Mouse (Mus musculus) CH12.LX (cell line): ENCODE measurements around the gene Capza2.

ENCODE experiments used
- CTCF ChIP-seq, 2 experiments: IDR thresholded peaks in 1 of 2; conservative IDR thresholded peaks in 1 of 2; 2 replicates each; pipeline ENCODE4 v1.5.1; 2011 to 2012; ENCODE audit warnings: low read depth in 2 of 2, low read length in 2 of 2, improper control_type of control experiment in 1 of 2, inconsistent platforms in 1 of 2, mild to moderate bottlenecking in 1 of 2, moderate library complexity in 1 of 2
- EP300 ChIP-seq: IDR thresholded peaks from 2 replicates; pipeline ENCODE4 v1.6.1; 2011; ENCODE audit warnings: low read length, improper control_type of control experiment
- ETS1 ChIP-seq: conservative IDR thresholded peaks from 2 replicates; pipeline ENCODE4 v1.6.1; 2012; ENCODE audit warnings: low read depth, mild to moderate bottlenecking, inconsistent platforms, low read length, improper control_type of control experiment, moderate library complexity
- GABPA ChIP-seq: IDR thresholded peaks from 2 replicates; pipeline ENCODE4 v1.6.1; 2012; ENCODE audit warnings: low read depth, low read length, improper control_type of control experiment, inconsistent platforms; ENCODE audit not compliant: insufficient replicate concordance
- MAFK ChIP-seq: IDR thresholded peaks from 2 replicates; pipeline ENCODE4 v1.6.1; 2011; ENCODE audit warnings: low read length, improper control_type of control experiment; ENCODE audit not compliant: insufficient replicate concordance
- MXI1 ChIP-seq: IDR thresholded peaks from 2 replicates; pipeline ENCODE4 v1.6.1; 2011; ENCODE audit warnings: mild to moderate bottlenecking, low read depth, low read length, improper control_type of control experiment
- POLR2A ChIP-seq: IDR thresholded peaks from 2 replicates; pipeline ENCODE4 v1.6.1; 2011; ENCODE audit warnings: low read depth, mild to moderate bottlenecking, improper control_type of control experiment, low read length
- POLR2AphosphoS2 ChIP-seq: IDR thresholded peaks from 2 replicates; pipeline ENCODE4 v1.6.1; 2011; ENCODE audit warnings: low read depth, low read length, improper control_type of control experiment
- TBP ChIP-seq: conservative IDR thresholded peaks from 2 replicates; pipeline ENCODE4 v1.6.1; 2011; ENCODE audit warnings: low read depth, low read length, improper control_type of control experiment
- UBTF ChIP-seq: IDR thresholded peaks from 2 replicates; pipeline ENCODE4 v1.6.1; 2012; ENCODE audit warnings: low read depth, mild to moderate bottlenecking, inconsistent platforms, low read length, improper control_type of control experiment, moderate library complexity
- USF2 ChIP-seq: conservative IDR thresholded peaks from 2 replicates; pipeline ENCODE4 v1.6.1; 2011; ENCODE audit warnings: low read depth, low read length, improper control_type of control experiment
- ZMIZ1 ChIP-seq: IDR thresholded peaks from 2 replicates; pipeline ENCODE4 v1.6.1; 2012; ENCODE audit warnings: low read depth, mild to moderate bottlenecking, inconsistent platforms, low read length, improper control_type of control experiment

DNA sequence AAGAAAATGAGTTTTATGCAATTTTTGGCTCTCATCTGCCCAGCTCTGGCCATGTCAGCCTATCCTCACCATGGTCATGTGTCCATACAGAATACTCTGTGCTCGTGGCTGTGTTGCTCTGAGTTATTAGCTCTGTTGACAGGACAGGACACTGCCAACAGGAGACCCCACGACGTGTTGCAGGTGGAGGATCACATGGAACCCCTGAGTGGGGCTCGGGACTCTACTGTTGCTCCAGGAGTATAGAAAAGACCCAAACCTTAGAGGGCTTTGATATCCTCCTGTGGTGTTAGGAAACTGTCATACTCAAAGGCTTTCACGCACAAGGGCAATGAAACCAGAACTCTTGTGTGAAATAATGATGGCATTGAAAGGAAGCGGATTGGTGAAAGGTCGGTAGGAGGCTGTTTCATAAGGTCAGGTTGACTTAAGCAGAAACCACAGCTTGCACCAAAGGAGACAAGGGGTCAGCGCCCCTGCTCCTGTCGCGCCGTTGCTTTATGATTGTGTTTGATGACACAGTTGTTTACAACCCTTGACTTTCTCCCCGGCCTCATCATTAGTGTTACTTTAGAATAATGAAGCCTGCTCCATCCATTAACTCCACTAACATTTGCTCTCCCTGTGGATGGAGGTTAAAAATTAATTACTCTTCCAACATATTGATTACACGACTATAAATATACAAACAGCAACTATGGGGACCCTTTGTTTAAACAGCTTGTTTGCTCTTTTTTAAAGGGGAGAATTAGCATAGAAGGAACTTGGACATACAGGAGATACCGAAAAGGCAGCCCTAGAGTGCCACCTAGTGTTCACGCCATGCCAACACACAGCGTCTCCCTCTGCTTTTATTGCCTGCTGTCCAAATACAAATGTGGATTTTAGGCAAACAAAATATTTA, 46.7 kb upstream of the Capza2 start:
- TF ChIP-seq CTCF (conservative IDR thresholded peaks at IDR 0.05 in 1 of 2, IDR thresholded peaks at IDR 0.05 in 1 of 2; ENCODE audit: low read depth in 2 of 2, low read length in 2 of 2) (peak; percentile 81 to 97), USF2 (no peak), EP300 (no peak), POLR2AphosphoS2 (no peak), UBTF (no peak), TBP (no peak), MAFK (no peak), POLR2A (no peak), ETS1 (no peak), GABPA (no peak), ZMIZ1 (no peak), MXI1 (no peak)
